Mouse (Mus musculus): ENCODE measurements around the gene Adgrl3.

GRCm38 (mm10) chr5:81088667-81089066, 68.7 kb downstream of the Adgrl3 start:
- TF ChIP-seq CTCF (IDR thresholded peaks at IDR 0.05; ENCODE audit: low read depth) (no peak), EP300 (IDR thresholded peaks at IDR 0.05; ENCODE audit: low read depth) (no peak)
